Mouse (Mus musculus) forebrain, embryonic 10.5 days (tissue): Measurements from ENCODE around the gene 2310061I04Rik. TPM values are rescaled to one million over a fixed set of nuclear protein-coding genes. Genes with fewer than 3 reads are reported as not detected.

Experiments
- DNase-seq: peaks from one replicate; pipeline ENCODE4 v3.0.0-alpha.2; 2017; ENCODE audit warnings: low spot score; ENCODE audit errors: extremely low spot score
- H3K27ac ChIP-seq: fragments of 300-500 bp; sonication (generic); 2 replicates; pipeline ENCODE4 v1.5.1; 2016; ENCODE audit warnings: mild to moderate bottlenecking
- H3K27me3 ChIP-seq: fragments of 300-500 bp; sonication (generic); 2 replicates; pipeline ENCODE4 v1.6.1; 2016; ENCODE audit warnings: mild to moderate bottlenecking; ENCODE audit not compliant: poor library complexity, severe bottlenecking
- H3K36me3 ChIP-seq: fragments of 300-500 bp; sonication (generic); replicated peaks from 2 replicates; pipeline ENCODE4 v1.6.1; 2016; ENCODE audit warnings: mild to moderate bottlenecking, moderate library complexity
- H3K4me1 ChIP-seq: fragments of 300-500 bp; sonication (generic); 2 replicates; pipeline ENCODE4 v1.6.1; 2016
- H3K4me3 ChIP-seq: fragments of 300-500 bp; sonication (generic); 2 replicates; pipeline ENCODE4 v1.5.1; 2016; ENCODE audit warnings: mild to moderate bottlenecking, moderate library complexity
- H3K9me3 ChIP-seq: fragments of 300-500 bp; sonication (generic); 2 replicates; pipeline ENCODE4 v1.6.1; 2016; ENCODE audit warnings: mild to moderate bottlenecking, moderate library complexity
- WGBS: fragments of 180-500 bp; shearing (Covaris S2); methylation state at CpG from one replicate; pipeline ENCODE4 v1.1.7; 2016; 5-methylcytosine and 5-hydroxymethylcytosine counted together
- polyA plus RNA-seq: library from polyadenylated mRNA; unstranded; fragments of >200 nt; fragmentation: Nextera tagmentation; extraction: Ambion mirVana; gene quantifications from 2 replicates; pipeline ENCODE4 v1.2.1, GENCODE M21; 2016

Gene 2310061I04Rik
- polyA plus RNA-seq, 1 experiment from 2014 or later, result 29.8 TPM

- Histone ChIP-seq H3K4me1 (peaks cover 34% of the 10 kb centered on the region), H3K27me3 (no peaks in the 10 kb centered on the region), H3K4me3 (no peak overlapping the region), H3K27ac (no peak overlapping the region), H3K36me3 (peaks cover 68% of the 10 kb centered on the region), H3K9me3 (peaks cover 6% of the 10 kb centered on the region)
- no peak for DNase-seq
- 90% methylated on average over 6 of the region's 6 CpGs for WGBS
Measured at GRCm38 (mm10) chr17:35874721-35875120, 22.5 kb downstream of the 2310061I04Rik start.

- Histone ChIP-seq H3K27ac (peak overlapping the region; percentile 65; the same call in 1 of the 2 replicates), H3K4me1 (peaks cover 38% of the 10 kb centered on the region), H3K4me3 (peak overlapping the region; percentile 32)
Measured at GRCm38 (mm10) chr17:35873774-35874519, 23.3 kb downstream of the 2310061I04Rik start.

GRCm38 (mm10) chr17:35870884-35871696 is 26.1 kb downstream of the 2310061I04Rik start:
- peak overlapping the region; percentile 77 for H3K4me3 ChIP-seq
- H3K27ac ChIP-seq, result peak overlapping the region; percentile 96
- peaks cover 67% of the 10 kb centered on the region for H3K4me1 ChIP-seq
- no peaks in the 10 kb centered on the region for H3K27me3 ChIP-seq
- 89% methylated on average over 8 of the region's 8 CpGs for WGBS
- no peak for DNase-seq
- peaks cover 72% of the 10 kb centered on the region for H3K36me3 ChIP-seq
- peaks cover 6% of the 10 kb centered on the region for H3K9me3 ChIP-seq

More at GRCm38 (mm10) chr17:35873774-35874519, 23.3 kb downstream of the 2310061I04Rik start:
- no peaks in the 10 kb centered on the region for H3K27me3 ChIP-seq
- WGBS, result 34% methylated on average over 21 of the region's 21 CpGs
- peaks cover 72% of the 10 kb centered on the region for H3K36me3 ChIP-seq
- DNase-seq, result peak; percentile 86
- peaks cover 6% of the 10 kb centered on the region for H3K9me3 ChIP-seq

- Histone ChIP-seq H3K27me3 (no peaks in the 10 kb centered on the region), H3K9me3 (peaks cover 6% of the 10 kb centered on the region), H3K27ac (peak overlapping the region; percentile 96), H3K4me3 (peak overlapping the region; percentile 77), H3K4me1 (peaks cover 73% of the 10 kb centered on the region), H3K36me3 (peaks cover 66% of the 10 kb centered on the region)
- 61% methylated on average over 9 of the region's 9 CpGs for WGBS
- DNase-seq, result no peak
Measured at GRCm38 (mm10) chr17:35870151-35870883, 26.9 kb downstream of the 2310061I04Rik start.

DNA sequence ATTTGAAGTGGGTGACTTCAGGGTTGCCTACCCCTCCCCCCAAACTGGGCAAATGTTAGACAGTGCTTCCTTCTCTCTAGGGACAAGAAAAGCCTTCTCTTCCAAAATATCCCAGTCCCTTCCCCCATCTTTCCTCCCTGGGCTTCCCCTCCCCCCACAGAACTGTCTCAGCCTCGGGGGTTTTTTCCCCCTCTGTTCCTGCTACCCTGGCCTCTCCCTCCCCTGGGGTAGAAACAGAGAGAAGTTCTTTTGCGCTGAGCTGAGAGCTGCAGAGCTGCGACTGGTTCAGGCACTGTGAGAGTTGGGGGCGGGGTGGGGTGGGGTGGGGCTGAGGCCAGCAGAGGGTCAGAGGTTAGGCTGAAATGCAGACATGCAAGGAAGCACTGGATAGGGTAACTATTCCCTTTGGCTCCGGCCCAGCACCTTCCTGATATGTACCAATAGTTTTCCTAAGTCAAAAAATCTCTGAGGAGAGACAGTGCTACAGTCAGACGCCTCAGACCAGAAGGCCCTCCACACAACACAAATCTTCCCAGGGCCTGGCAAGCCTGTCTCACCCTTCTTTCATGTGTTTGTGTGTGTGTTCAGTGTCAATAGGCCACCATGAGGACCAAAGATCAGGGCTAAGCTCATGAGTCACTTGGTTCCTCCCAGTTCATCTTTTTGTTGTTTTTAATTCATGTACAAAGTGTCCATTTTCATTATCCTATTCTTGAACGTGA is 27.7 kb downstream of the 2310061I04Rik start:
- WGBS, result 9% methylated on average over 7 of the region's 7 CpGs
- peaks cover 82% of the 10 kb centered on the region for H3K4me1 ChIP-seq
- no peaks in the 10 kb centered on the region for H3K27me3 ChIP-seq
- peaks cover 6% of the 10 kb centered on the region for H3K9me3 ChIP-seq
- H3K27ac ChIP-seq, result peak overlapping the region; percentile 96
- H3K36me3 ChIP-seq, result peaks cover 63% of the 10 kb centered on the region
- DNase-seq, result peak; percentile 49
- peak overlapping the region; percentile 77 for H3K4me3 ChIP-seq

GRCm38 (mm10) chr17:35868961-35869345 is 28.3 kb downstream of the 2310061I04Rik start:
- H3K36me3 ChIP-seq, result peaks cover 63% of the 10 kb centered on the region
- DNase-seq, result no peak
- peaks cover 86% of the 10 kb centered on the region for H3K4me1 ChIP-seq
- peak overlapping the region; percentile 77 for H3K4me3 ChIP-seq
- peak overlapping the region; percentile 96 for H3K27ac ChIP-seq
- WGBS, result 9% methylated on average over 7 of the region's 7 CpGs
- H3K27me3 ChIP-seq, result no peaks in the 10 kb centered on the region
- H3K9me3 ChIP-seq, result peaks cover 6% of the 10 kb centered on the region

GRCm38 (mm10) chr17:35868165-35868820 is 28.9 kb downstream of the 2310061I04Rik start:
- WGBS, result 36% methylated on average over 17 of the region's 17 CpGs
- Histone ChIP-seq H3K27me3 (no peaks in the 10 kb centered on the region), H3K4me1 (peaks cover 80% of the 10 kb centered on the region), H3K4me3 (peak overlapping the region; percentile 77), H3K36me3 (peaks cover 63% of the 10 kb centered on the region), H3K27ac (peak overlapping the region; percentile 96), H3K9me3 (peaks cover 6% of the 10 kb centered on the region)
- DNase-seq, result no peak

DNA sequence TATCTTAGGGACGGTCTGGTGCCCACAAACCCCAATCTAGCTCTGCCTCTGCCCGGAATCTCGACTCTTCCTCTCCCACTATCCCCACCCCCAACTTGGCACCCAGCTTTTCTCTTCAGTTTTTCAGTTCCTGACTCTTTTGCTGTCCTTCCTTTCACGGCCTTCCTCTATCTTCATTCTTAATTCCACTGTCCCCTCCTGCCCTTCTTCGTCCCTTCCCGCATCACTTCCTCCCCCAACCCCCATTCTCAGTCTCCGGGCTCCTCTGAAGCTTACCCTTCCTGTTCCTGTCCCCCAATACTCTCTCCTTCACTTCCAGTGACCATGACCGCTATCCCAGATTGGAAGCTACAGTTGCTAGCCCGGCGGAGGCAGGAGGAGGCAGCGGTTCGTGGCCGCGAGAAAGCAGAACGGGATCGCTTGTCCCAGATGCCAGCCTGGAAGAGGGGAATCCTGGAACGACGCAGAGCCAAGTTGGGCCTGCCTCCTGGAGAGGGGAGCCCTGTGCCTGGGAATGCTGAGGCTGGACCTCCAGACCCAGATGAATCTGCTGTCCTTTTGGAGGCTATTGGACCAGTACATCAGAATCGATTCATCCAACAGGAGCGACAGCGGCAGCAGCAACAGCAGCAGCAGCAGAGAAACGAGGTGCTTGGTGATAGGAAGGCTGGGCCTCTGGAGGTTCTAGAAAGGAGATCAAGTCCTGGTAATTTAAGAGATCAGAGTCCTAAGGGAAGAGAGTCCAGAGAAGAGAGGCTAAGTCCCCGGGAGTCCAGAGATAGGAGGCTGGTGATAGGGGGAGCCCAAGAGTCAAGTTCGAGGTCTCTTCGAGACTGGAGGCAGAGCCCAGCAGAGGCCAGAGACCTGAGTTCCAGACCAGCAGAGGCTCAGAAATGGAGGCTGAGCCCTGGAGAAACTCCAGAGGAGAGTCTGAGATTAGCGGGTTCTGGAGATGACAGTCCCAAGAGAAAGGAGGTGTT is 30.0 kb downstream of the 2310061I04Rik start:
- H3K36me3 ChIP-seq, result peaks cover 59% of the 10 kb centered on the region
- 10% methylated on average over 26 of the region's 26 CpGs for WGBS
- peak; percentile 40 for DNase-seq
- peak overlapping the region; percentile 96 for H3K27ac ChIP-seq
- peaks cover 77% of the 10 kb centered on the region for H3K4me1 ChIP-seq
- peaks cover 6% of the 10 kb centered on the region for H3K9me3 ChIP-seq
- H3K27me3 ChIP-seq, result no peaks in the 10 kb centered on the region
- H3K4me3 ChIP-seq, result peak overlapping the region; percentile 77

- H3K9me3 ChIP-seq, result peaks cover 5% of the 10 kb centered on the region
- peak overlapping the region; percentile 96 for H3K27ac ChIP-seq
- H3K36me3 ChIP-seq, result peaks cover 53% of the 10 kb centered on the region
- DNase-seq, result no peak
- no peaks in the 10 kb centered on the region for H3K27me3 ChIP-seq
- WGBS, result under 1% methylated on average over 38 of the region's 38 CpGs
- peaks cover 80% of the 10 kb centered on the region for H3K4me1 ChIP-seq
- H3K4me3 ChIP-seq, result peak overlapping the region; percentile 77
Measured at GRCm38 (mm10) chr17:35866281-35866831, 30.9 kb downstream of the 2310061I04Rik start.

DNA sequence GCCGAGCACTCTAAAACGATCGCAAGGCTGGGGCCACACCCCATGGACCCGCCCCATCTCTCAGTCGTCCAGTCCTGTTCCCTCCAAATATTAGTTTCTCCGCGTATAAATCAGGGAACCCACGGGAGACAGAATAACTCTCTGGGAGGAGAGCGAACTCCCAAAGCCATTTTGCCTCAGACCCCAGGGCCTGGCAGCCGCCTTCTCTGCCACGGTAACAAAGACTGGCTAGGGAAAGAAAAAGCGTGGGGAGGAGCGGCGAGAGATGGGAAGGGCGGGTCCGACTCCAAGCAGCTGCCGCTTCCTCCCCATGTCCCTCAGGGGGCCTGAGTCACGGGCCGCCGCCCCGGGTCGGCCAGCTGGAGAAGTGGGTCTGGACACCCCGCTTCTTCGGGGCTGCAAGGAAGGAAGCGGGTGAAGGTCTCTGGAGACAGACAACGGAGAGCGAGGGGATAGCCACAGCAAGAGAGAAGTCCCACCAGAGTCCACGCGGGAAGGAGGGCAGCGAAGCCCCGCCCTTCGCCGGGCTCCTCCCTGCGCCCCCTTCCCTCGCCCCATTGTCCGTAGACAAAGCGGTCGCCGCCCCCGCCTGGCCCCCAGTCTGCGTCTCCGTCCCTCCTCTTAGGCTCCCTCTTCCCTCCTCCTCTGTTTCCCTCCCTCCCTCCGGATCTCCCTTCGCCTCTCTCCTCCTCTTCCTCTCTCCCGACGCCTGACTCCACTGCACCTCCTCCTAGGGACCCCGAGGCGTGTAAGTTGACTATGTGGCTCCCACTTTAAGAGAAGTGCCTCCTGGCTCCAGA is 31.6 kb downstream of the 2310061I04Rik start, which contains the start of gene Ppp1r18:
Gene Ppp1r18 (plus strand): TSS at position 113 of the 800 bp plus-strand sequence.
- Histone ChIP-seq H3K4me1 (peaks cover 84% of the 10 kb centered on the region), H3K9me3 (no peaks in the 10 kb centered on the region; the same call in 1 of the 2 replicates), H3K36me3 (peaks cover 46% of the 10 kb centered on the region), H3K27me3 (no peaks in the 10 kb centered on the region), H3K4me3 (peak within 1 kb of the TSS; percentile 77), H3K27ac (peak within 1 kb of the TSS; percentile 96)
- peak; percentile 88 for DNase-seq
- under 1% methylated on average over 48 of the region's 48 CpGs for WGBS
